21 mouse cellular contexts compared by ENCODE assay signal in the genomic region with DNA sequence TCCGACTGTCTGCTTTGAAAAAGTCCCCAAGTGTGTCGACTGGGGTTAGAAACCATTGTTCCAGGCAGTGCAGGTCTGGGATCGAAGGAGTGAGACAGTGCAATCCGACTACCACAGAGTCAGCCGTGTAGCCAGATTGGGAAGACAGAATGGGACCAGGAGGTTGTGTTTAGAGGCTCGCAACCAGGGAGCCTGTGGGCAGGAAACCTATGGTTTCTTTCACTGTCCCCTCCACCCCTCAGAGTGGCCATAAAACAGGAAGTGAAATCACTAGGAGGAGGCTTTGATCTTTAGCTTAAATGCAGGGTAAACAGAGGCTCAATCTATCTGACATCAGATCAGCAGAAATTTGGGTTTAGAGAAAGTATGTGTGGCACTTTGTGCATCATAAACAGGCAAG. TPM values are rescaled to one million over a fixed set of nuclear protein-coding genes. Genes with fewer than 3 reads are reported as not detected.
A peak's percentile ranks its signal among the peaks of the same experiment; 100 is the strongest.
DNase-seq lines count a peak whose midpoint lies in the region; ATAC-seq and TF ChIP-seq lines count a peak whose summit lies in the region.
"Had no signal": no experiment of that assay in that cellular context is flagged by ENCODE, and none has a peak within 500 bp of the region (broad histone marks: within the 10 kb centered on the region; RNA-seq: fewer than 3 reads in every experiment).

No protein-coding gene starts in this region.

- H3K36me3 ChIP-seq in ES-Bruce4 (ENCODE audit: control insufficient read depth, insufficient read depth, low read length, poor library complexity, severe bottlenecking) = no peaks in the 10 kb centered on the region
- H3K36me3 ChIP-seq: embryonic facial prominence, embryonic 13.5 days; forebrain, embryonic 12.5 days; G1E; heart, embryonic 13.5 days; hindbrain, embryonic 13.5 days; intestine, embryonic 15.5 days had no signal

- ATAC-seq in megakaryocyte, adult 5-6 weeks (ENCODE audit: poor library complexity, severe bottlenecking) = peak; percentile 60
- no peak for ATAC-seq in inflammation-experienced regulatory T-cells, adult 6 months
- ATAC-seq: CD4-positive, CD25-positive, alpha-beta regulatory T cell, adult 4 months; forebrain, embryonic 16.5 days; hindbrain, postnatal 0 days; intestine, embryonic 15.5 days had no signal

- TF ChIP-seq EP300 in ES-Bruce4 (IDR thresholded peaks at IDR 0.05; ENCODE audit: insufficient read depth, low read depth, low read length) = no peak

- peak overlapping the region; percentile 42 for H3K9ac ChIP-seq in ES-Bruce4 (ENCODE audit: low read depth, poor library complexity, severe bottlenecking)
- H3K9ac ChIP-seq: embryonic facial prominence, embryonic 13.5 days; forebrain, embryonic 12.5 days; heart, embryonic 13.5 days; hindbrain, embryonic 13.5 days; intestine, embryonic 15.5 days had no signal

- TF ChIP-seq CTCF in ES-Bruce4 (IDR thresholded peaks at IDR 0.05; ENCODE audit: low read depth, low read length) = no peak

- peak overlapping the region; percentile 16; the same call in 1 of the 2 replicates for H3K4me3 ChIP-seq in ES-Bruce4 (ENCODE audit: low read depth, low read length)
- H3K4me3 ChIP-seq: embryonic facial prominence, embryonic 13.5 days; forebrain, embryonic 12.5 days; heart, embryonic 13.5 days; hindbrain, embryonic 13.5 days; intestine, embryonic 15.5 days had no signal

- peaks cover 3% of the 10 kb centered on the region for H3K4me1 ChIP-seq in ES-Bruce4 (ENCODE audit: control insufficient read depth, insufficient read depth, low read length)
- H3K4me1 ChIP-seq: forebrain, embryonic 12.5 days; hindbrain, embryonic 13.5 days had no signal

- no peaks in the 10 kb centered on the region for H3K27me3 ChIP-seq in ES-Bruce4 (ENCODE audit: control insufficient read depth, insufficient read depth, low read length, poor library complexity, severe bottlenecking)
- H3K27me3 ChIP-seq: embryonic facial prominence, embryonic 13.5 days; forebrain, embryonic 12.5 days; heart, embryonic 13.5 days; hindbrain, embryonic 13.5 days; intestine, embryonic 15.5 days had no signal

- peak; percentile 19 to 25 for DNase-seq in spleen, postnatal 36 days (ENCODE audit: low spot score in 2 of 2)
- no peak for DNase-seq in spleen, postnatal 14 days (ENCODE audit: low spot score in 2 of 2)
- DNase-seq in ovary, postnatal 10 days (ENCODE audit: low spot score) = no peak
- no peak for DNase-seq in kidney, postnatal 14 days
- DNase-seq: adrenal gland, adult 8-10 months; cerebellum, adult 11 months; cerebellum, adult 8-10 months; cerebellum, postnatal 14 days; gastrocnemius, postnatal 14 days had no signal

- H3K27ac ChIP-seq in ES-Bruce4 (ENCODE audit: insufficient read depth, low read length) = peak overlapping the region; percentile 68
- H3K27ac ChIP-seq: embryonic facial prominence, embryonic 13.5 days; forebrain, embryonic 12.5 days; heart, embryonic 13.5 days; hindbrain, embryonic 13.5 days; hindbrain, postnatal 0 days; intestine, embryonic 15.5 days had no signal

- no peak for TF ChIP-seq POLR2A in ES-Bruce4 (IDR thresholded peaks at IDR 0.05; ENCODE audit: insufficient read depth, low read length)

- H3K9me3 ChIP-seq in ES-Bruce4 (replicated peaks; ENCODE audit: control insufficient read depth, insufficient read depth, low read length, poor library complexity, severe bottlenecking) = no peaks in the 10 kb centered on the region
- H3K9me3 ChIP-seq: embryonic facial prominence, embryonic 13.5 days; forebrain, embryonic 12.5 days; G1E; heart, embryonic 13.5 days; hindbrain, embryonic 13.5 days; intestine, embryonic 15.5 days had no signal

RNA-seq across cellular contexts. Expression of a gene that starts 42.0 kb away (rescaled TPM):
- polyA plus RNA-seq in ES-Bruce4 (2011; ENCODE audit: insufficient read depth, insufficient read length, low read depth, missing spikeins) = 0.97 and 1.4 TPM in 2 replicates
- 0.32 and 0.36 TPM in 2 replicates for total RNA-seq in megakaryocyte, adult 5-6 weeks (2015)
- total RNA-seq in megakaryocyte, adult 5-6 weeks (2017) = 0.73 and 1.5 TPM in 2 replicates
- polyA plus RNA-seq in inflammation-experienced regulatory T-cells, adult 6 months (2017; shearing (Covaris generic)) = 1 to 10 TPM; 1.1 to 3.9 (median 1.5) TPM

RNA-seq across cellular contexts. Expression of a gene that starts 42.0 kb away (rescaled TPM):
- polyA plus RNA-seq in ES-Bruce4 (2011; ENCODE audit: insufficient read depth, insufficient read length, low read depth, missing spikeins) = 41.9 and 47.5 TPM in 2 replicates
- 38.3 and 42.2 TPM in 2 replicates for total RNA-seq in megakaryocyte, adult 5-6 weeks (2015)
- total RNA-seq in megakaryocyte, adult 5-6 weeks (2017) = 85.5 and 96.3 TPM in 2 replicates
- 100 to 1,000 TPM in 1 of 3 experiments, 10 to 100 TPM in 2; 86.6 to 129 (median 91.8) TPM for polyA plus RNA-seq in inflammation-experienced regulatory T-cells, adult 6 months (2017; shearing (Covaris generic))

Comparison
In these comparisons a context has a peak if more than half of its experiments do, and no peak if none do; other contexts are left out.
1. DNase-seq: peak in spleen, postnatal 36 days (2 of 2); none in spleen, postnatal 14 days (0 of 2), ovary, postnatal 10 days (single experiment) and kidney, postnatal 14 days (single experiment).